Mouse (Mus musculus) urinary bladder, adult 2 months (tissue): Measurements from ENCODE around the gene Dao. TPM values are rescaled to one million over a fixed set of nuclear protein-coding genes. Genes with fewer than 3 reads are reported as not detected.

Experiments
- DNase-seq: peaks from one replicate; pipeline ENCODE4 v3.0.0; 2022; ENCODE audit warnings: low spot score
- polyA plus RNA-seq: library from polyadenylated mRNA; depleted of rRNA; stranded (reverse); fragments of >200 nt; gene quantifications from 2 replicates; pipeline ENCODE4 v1.2.3, GENCODE M21; 2012

The Dao gene
- polyA plus RNA-seq, 1 experiment = not detected

- no peak for DNase-seq
Measured at GRCm38 (mm10) chr5:113983541-113983940, 20.0 kb upstream of the Dao start.

GRCm38 (mm10) chr5:113984025-113984740 is 19.3 kb upstream of the Dao start:
- DNase-seq = no peak

GRCm38 (mm10) chr5:113985737-113986136 is 17.8 kb upstream of the Dao start:
- DNase-seq = no peak

- no peak for DNase-seq
Measured at GRCm38 (mm10) chr5:113986182-113986961, 17.1 kb upstream of the Dao start.

- DNase-seq = no peak
Measured at GRCm38 (mm10) chr5:113989437-113990024, 14.0 kb upstream of the Dao start.

GRCm38 (mm10) chr5:113990593-113990992 is 12.9 kb upstream of the Dao start:
- DNase-seq = no peak

GRCm38 (mm10) chr5:113991141-113991540 is 12.4 kb upstream of the Dao start:
- DNase-seq = no peak

- DNase-seq = no peak
Measured at GRCm38 (mm10) chr5:113992339-113992831, 11.1 kb upstream of the Dao start.

- peak; percentile 58 for DNase-seq
Measured at GRCm38 (mm10) chr5:113993031-113993486, 10.4 kb upstream of the Dao start.

- DNase-seq = peak; percentile 91
Measured at GRCm38 (mm10) chr5:113993487-113994465, 9.7 kb upstream of the Dao start, which contains the start of gene Ssh1. TSS of gene Ssh1 (minus strand) at chr5:113993894.

GRCm38 (mm10) chr5:113996458-113996857 is 7.0 kb upstream of the Dao start:
- no peak for DNase-seq

GRCm38 (mm10) chr5:113999382-113999781 is 4.1 kb upstream of the Dao start:
- no peak for DNase-seq

- no peak for DNase-seq
Measured at GRCm38 (mm10) chr5:114004573-114004972, 1.1 kb downstream of the Dao start.

- DNase-seq = no peak
Measured at GRCm38 (mm10) chr5:114005100-114005499, 1.6 kb downstream of the Dao start.

- DNase-seq = no peak
Measured at GRCm38 (mm10) chr5:114006974-114007373, 3.5 kb downstream of the Dao start.

GRCm38 (mm10) chr5:114007753-114008453 is 4.4 kb downstream of the Dao start:
- DNase-seq = no peak

- no peak for DNase-seq
Measured at GRCm38 (mm10) chr5:114009049-114009448, 5.5 kb downstream of the Dao start.

- DNase-seq = no peak
Measured at GRCm38 (mm10) chr5:114015121-114015520, 11.6 kb downstream of the Dao start.

- DNase-seq = no peak
Measured at GRCm38 (mm10) chr5:114024390-114024789, 20.9 kb downstream of the Dao start.

GRCm38 (mm10) chr5:114024885-114025284 is 21.4 kb downstream of the Dao start:
- no peak for DNase-seq
